Mouse (Mus musculus) gastrocnemius, adult 2 months (tissue): ENCODE results near the gene Garnl3. TPM values are rescaled to one million over a fixed set of nuclear protein-coding genes. Genes with fewer than 3 reads are reported as not detected.

ENCODE experiments used
- DNase-seq: peaks from one replicate; pipeline ENCODE4 v3.0.0; 2022
- H3K27ac ChIP-seq: fragments of 200-600 bp; 2 replicates; pipeline ENCODE4 v1.8.1; 2022; ENCODE audit warnings: mild to moderate bottlenecking
- H3K4me3 ChIP-seq: fragments of 200-600 bp; 2 replicates; pipeline ENCODE4 v1.8.1; 2022; ENCODE audit warnings: mild to moderate bottlenecking, moderate library complexity
- CTCF ChIP-seq: fragments of 200-600 bp; IDR thresholded peaks from 2 replicates; pipeline ENCODE4 v1.8.1; 2022; ENCODE audit warnings: antibody characterized with exemption, mild to moderate bottlenecking, moderate library complexity
- intact Hi-C: fragments of 180-260 bp; cut with DNase I; formaldehyde crosslinking; loops from one replicate; pipeline ENCODE4 v1.15.1; 2025
- total RNA-seq, 2 experiments: library from RNA; stranded (reverse); gene quantifications; 2 replicates each; pipeline ENCODE4 v1.2.3; 2021

Garnl3 gene
- total RNA-seq, 2 experiments from 2014 or later = 0.31 to 0.89 TPM

GRCm38 (mm10) chr2:32966689-32967631 lies 164.5 kb downstream of the Garnl3 start:
- peak overlapping the region; percentile 90 for H3K4me3 ChIP-seq
- H3K27ac ChIP-seq = peak overlapping the region; percentile 98
- intact Hi-C loops = no loop called here
- peak; percentile 60 for TF ChIP-seq CTCF
- peak; percentile 93 for DNase-seq

- intact Hi-C loops = no loop called here
These were observed 165.2 kb downstream of the Garnl3 start for GRCm38 (mm10) chr2:32966184-32966688.

GRCm38 (mm10) chr2:32965511-32966183 lies 165.8 kb downstream of the Garnl3 start:
- H3K27ac ChIP-seq = peak overlapping the region; percentile 98; the same call in 1 of the 2 replicates
- TF ChIP-seq CTCF = no peak
- H3K4me3 ChIP-seq = no peak overlapping the region; the same call in 1 of the 2 replicates

More at GRCm38 (mm10) chr2:32966184-32966688, 165.2 kb downstream of the Garnl3 start:
- no peak for DNase-seq
- Histone ChIP-seq H3K4me3 (peak overlapping the region; percentile 90), H3K27ac (peak overlapping the region; percentile 98)
- TF ChIP-seq CTCF = no peak

GRCm38 (mm10) chr2:32964659-32965457 lies 166.6 kb downstream of the Garnl3 start:
- intact Hi-C loops = loop anchor here (5.0 kb wide), 1 partner anchor 502 kb away; the partner anchor contains the start of gene Zbtb43
- DNase-seq = no peak
- no peak overlapping the region for H3K4me3 ChIP-seq
- H3K27ac ChIP-seq = no peak overlapping the region
- TF ChIP-seq CTCF = no peak

More at GRCm38 (mm10) chr2:32965511-32966183, 165.8 kb downstream of the Garnl3 start:
- intact Hi-C loops = no loop called here
- DNase-seq = no peak

GRCm38 (mm10) chr2:32963981-32964380 lies 167.5 kb downstream of the Garnl3 start:
- no peak for DNase-seq
- no peak for TF ChIP-seq CTCF
- Histone ChIP-seq H3K27ac (no peak overlapping the region), H3K4me3 (no peak overlapping the region)
- intact Hi-C loops = loop anchor here (5.0 kb wide), 1 partner anchor 503 kb away; the partner anchor contains the start of gene Zbtb43

GRCm38 (mm10) chr2:32963544-32963943 lies 167.9 kb downstream of the Garnl3 start:
- TF ChIP-seq CTCF = no peak
- intact Hi-C loops = loop anchor here (5.0 kb wide), 1 partner anchor 504 kb away; the partner anchor contains the start of gene Zbtb43
- DNase-seq = no peak
- Histone ChIP-seq H3K4me3 (peak overlapping the region; percentile 96), H3K27ac (no peak overlapping the region)

- no peak for DNase-seq
- Histone ChIP-seq H3K4me3 (peak overlapping the region; percentile 96), H3K27ac (peak overlapping the region; percentile 94)
- intact Hi-C loops = loop anchor here (5.0 kb wide), 1 partner anchor 504 kb away; the partner anchor contains the start of gene Zbtb43
- TF ChIP-seq CTCF = no peak
These were observed 168.6 kb downstream of the Garnl3 start for GRCm38 (mm10) chr2:32962875-32963220.

GRCm38 (mm10) chr2:32962062-32962874 lies 169.2 kb downstream of the Garnl3 start:
- TF ChIP-seq CTCF = no peak
- DNase-seq = no peak
- Histone ChIP-seq H3K4me3 (peak overlapping the region; percentile 96), H3K27ac (peak overlapping the region; percentile 94)
- intact Hi-C loops = loop anchor here (5.0 kb wide), 1 partner anchor 505 kb away; the partner anchor contains the start of gene Zbtb43

- TF ChIP-seq CTCF = no peak
- Histone ChIP-seq H3K4me3 (peak within 1 kb of the TSS; percentile 96), H3K27ac (peak within 1 kb of the TSS; percentile 94)
- intact Hi-C loops = loop anchor here (5.0 kb wide), 1 partner anchor 506 kb away; the partner anchor contains the start of gene Zbtb43
- peak; percentile 97 for DNase-seq
These were observed 170.1 kb downstream of the Garnl3 start, which contains the start of the genes Rpl12 and Lrsam1 for GRCm38 (mm10) chr2:32961192-32961995. Gene Rpl12 (plus strand): TSS chr2:32961559. Gene Lrsam1 (minus strand): TSS chr2:32961614.

GRCm38 (mm10) chr2:32960273-32960672 lies 171.2 kb downstream of the Garnl3 start:
- Histone ChIP-seq H3K4me3 (no peak overlapping the region), H3K27ac (0 out of 2 replicates have a peak overlapping the region, but pooled peaks have one; percentile 94)
- no peak for TF ChIP-seq CTCF
- intact Hi-C loops = loop anchor here (5.0 kb wide), 1 partner anchor 507 kb away; the partner anchor contains the start of gene Zbtb43
- DNase-seq = no peak
